Mouse (Mus musculus): ENCODE data around the gene Cacna1s. TPM values are rescaled to one million over a fixed set of nuclear protein-coding genes. Genes with fewer than 3 reads are reported as not detected.

Cacna1s gene
- total RNA-seq, 2 experiments from 2014 or later, result 1.5 to 1.7 TPM

Other genes with a start within 250 kb of the Cacna1s start
- 1 to 10 TPM in 1 of 2 experiments, under 1 TPM in 1; 0.96 to 1.3 TPM for gene Lad1, start 234.2 kb upstream of the Cacna1s start, total RNA-seq (2021)
- 10 to 100 TPM; 13.0 to 13.2 TPM for gene Tnnt2, start 216.4 kb upstream of the Cacna1s start, total RNA-seq (2021)
- gene Pkp1, start 133.5 kb upstream of the Cacna1s start, total RNA-seq (2021), result under 1 TPM in 1 of 2 experiments, not detected in 1; 0.09 TPM
- gene Igfn1, start 46.4 kb upstream of the Cacna1s start, total RNA-seq (2021), result 10 to 100 TPM; 17.2 to 20.3 TPM
- 10 to 100 TPM; 66.3 to 67.8 TPM for gene Tmem9, start 44.6 kb upstream of the Cacna1s start, total RNA-seq (2021)
- gene Ascl5, start 1.9 kb upstream of the Cacna1s start, total RNA-seq (2021), result 1 to 10 TPM; 1.9 to 3.1 TPM
- gene Kif21b, start 78.6 kb downstream of the Cacna1s start, total RNA-seq (2021), result 10 to 100 TPM; 54.8 to 57.3 TPM
- gene Mroh3, start 160.1 kb downstream of the Cacna1s start, total RNA-seq (2021), result 1 to 10 TPM in 1 of 2 experiments, under 1 TPM in 1; 0.42 to 1.1 TPM
- 1 to 10 TPM; 1.6 to 2.3 TPM for gene Inava, start 181.5 kb downstream of the Cacna1s start, total RNA-seq (2021)
- 1 to 10 TPM; 3.8 to 4.2 TPM for gene Gpr25, start 208.1 kb downstream of the Cacna1s start, total RNA-seq (2021)

Measured in left cerebral cortex, adult 18-20 months (tissue).